Mouse (Mus musculus) lung, adult 2 months (tissue): ENCODE measurements around the gene Cyp2j8. TPM values are rescaled to one million over a fixed set of nuclear protein-coding genes. Genes with fewer than 3 reads are reported as not detected.
A peak's percentile ranks its signal among the peaks of the same experiment; 100 is the strongest.
"Not testable (repeated sequence)": the region's sequence is repeated elsewhere in the genome, so short reads cannot be mapped to it uniquely, and the experiment has no call there.

Experiments
- DNase-seq: peaks from one replicate; pipeline ENCODE4 v3.0.0; 2022
- H3K4me1 ChIP-seq: fragments of 200-500 bp; 2 replicates; pipeline ENCODE4 v1.6.1; 2011; ENCODE audit warnings: low read length; ENCODE audit not compliant: control insufficient read depth, insufficient read depth
- H3K4me3 ChIP-seq: fragments of 200-500 bp; replicated peaks from 2 replicates; pipeline ENCODE3; 2011; ENCODE audit warnings: low read depth, mild to moderate bottlenecking, control low read depth, low read length; ENCODE audit errors: extremely low read depth
- CTCF ChIP-seq: fragments of 200-500 bp; IDR thresholded peaks from 2 replicates; pipeline ENCODE4 v1.5.1; 2011; ENCODE audit warnings: mild to moderate bottlenecking, low read length, control low read depth; ENCODE audit not compliant: insufficient read depth
- POLR2A ChIP-seq: fragments of 200-500 bp; IDR thresholded peaks from 2 replicates; pipeline ENCODE4 v1.6.1; 2011; ENCODE audit warnings: low read depth, mild to moderate bottlenecking, control low read depth, low read length, borderline replicate concordance; ENCODE audit errors: extremely low read depth
- WGBS: fragments of 180-500 bp; shearing (Covaris S2); methylation state at CpG from one replicate; pipeline ENCODE4 v1.1.7; 2018; 5-methylcytosine and 5-hydroxymethylcytosine counted together
- polyA plus RNA-seq: library from polyadenylated mRNA; depleted of rRNA; stranded (reverse); fragments of >200 nt; gene quantifications from 2 replicates; pipeline ENCODE4 v1.2.3, GENCODE M21; 2012; rRNA removed

The Cyp2j8 gene
- polyA plus RNA-seq = not detected in 2 replicates

GRCm38 (mm10) chr4:96507286-96507685 lies at the start of gene Cyp2j8:
TSS of gene Cyp2j8 (minus strand) at chr4:96507386.
- DNase-seq = no peak
- no peak for TF ChIP-seq CTCF
- TF ChIP-seq POLR2A = no peak
- Histone ChIP-seq H3K4me1 (no peaks in the 10 kb centered on the region), H3K4me3 (no peak within 1 kb of the TSS)
- WGBS = 66% methylated on average over 1 of the region's 1 CpGs

DNA sequence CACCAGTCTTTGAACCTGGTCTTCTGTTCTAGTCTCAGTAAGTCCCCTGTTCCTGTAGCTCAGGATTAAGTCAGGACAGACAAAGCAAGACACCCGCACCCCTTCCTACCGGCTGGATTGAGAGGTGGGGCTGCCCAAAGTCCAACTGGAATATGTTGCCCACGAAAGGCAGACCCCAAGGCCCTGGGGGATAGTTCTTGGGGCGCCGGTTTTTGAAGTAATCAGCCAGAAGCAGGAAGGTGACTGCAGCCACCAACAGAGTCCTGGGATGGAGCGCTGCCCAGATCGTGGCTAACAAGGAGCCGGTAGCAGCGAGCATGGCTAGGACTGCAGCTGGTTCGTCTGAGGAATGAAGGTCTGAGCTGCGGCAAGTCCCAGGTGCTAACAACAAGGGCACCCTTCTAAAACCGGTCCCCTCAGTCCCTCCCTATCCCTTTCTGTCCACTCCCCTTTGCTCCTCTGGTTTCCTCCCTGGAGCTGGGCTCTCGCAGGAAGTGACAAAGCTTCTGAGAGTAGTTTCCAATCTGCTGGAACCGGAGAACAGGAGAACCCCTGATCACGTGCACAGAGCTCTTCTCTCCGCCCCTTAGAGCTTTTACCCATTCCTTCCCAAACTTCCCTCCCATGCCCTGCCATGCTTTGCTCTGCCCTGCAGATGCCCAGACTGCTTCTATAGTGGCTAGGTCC lies 46.1 kb upstream of the Cyp2j8 start, which contains the start of gene Cyp2j6:
Gene Cyp2j6, minus strand, starts transcription at position 529 of the 687 bp plus-strand sequence.
- TF ChIP-seq POLR2A (peak; percentile 77; the same call in 1 of the 2 replicates), CTCF (no peak)
- 3% methylated on average over 16 of the region's 16 CpGs for WGBS
- DNase-seq = peak; percentile 27
- peak within 1 kb of the TSS; percentile 96 for H3K4me3 ChIP-seq
- H3K4me1 ChIP-seq = peaks cover 2% of the 10 kb centered on the region; the same call in 1 of the 2 replicates

- Histone ChIP-seq H3K4me3 (no peak overlapping the region), H3K4me1 (peaks cover 2% of the 10 kb centered on the region; the same call in 1 of the 2 replicates)
- DNase-seq = no peak
- 72% methylated on average over 3 of the region's 3 CpGs for WGBS
- TF ChIP-seq CTCF (no peak), POLR2A (no peak)
These were observed 44.4 kb upstream of the Cyp2j8 start for GRCm38 (mm10) chr4:96551619-96552018.

DNA sequence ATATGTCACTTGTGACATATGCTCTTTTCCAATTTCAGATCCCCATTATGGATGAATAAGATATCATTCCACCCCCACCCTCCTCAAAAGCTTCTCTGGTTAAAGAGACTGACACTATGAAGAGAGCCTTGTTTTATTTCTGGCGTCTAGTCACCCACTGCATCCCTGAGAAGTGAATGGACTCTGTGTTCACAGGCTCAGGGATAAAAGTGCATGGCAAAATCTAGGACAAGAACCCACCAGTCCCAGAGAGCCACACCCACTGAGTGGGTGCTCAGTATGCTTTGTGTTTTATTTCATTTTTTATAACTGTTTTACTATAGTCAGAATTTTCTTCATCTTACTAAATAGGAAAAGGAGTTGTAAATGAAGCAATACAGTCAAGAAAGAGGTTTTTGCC lies 38.8 kb upstream of the Cyp2j8 start:
- WGBS = 75% methylated on average over 1 of the region's 1 CpGs
- Histone ChIP-seq H3K4me1 (no peaks in the 10 kb centered on the region), H3K4me3 (no peak overlapping the region)
- no peak for DNase-seq
- no peak for TF ChIP-seq CTCF
- no peak for TF ChIP-seq POLR2A

DNA sequence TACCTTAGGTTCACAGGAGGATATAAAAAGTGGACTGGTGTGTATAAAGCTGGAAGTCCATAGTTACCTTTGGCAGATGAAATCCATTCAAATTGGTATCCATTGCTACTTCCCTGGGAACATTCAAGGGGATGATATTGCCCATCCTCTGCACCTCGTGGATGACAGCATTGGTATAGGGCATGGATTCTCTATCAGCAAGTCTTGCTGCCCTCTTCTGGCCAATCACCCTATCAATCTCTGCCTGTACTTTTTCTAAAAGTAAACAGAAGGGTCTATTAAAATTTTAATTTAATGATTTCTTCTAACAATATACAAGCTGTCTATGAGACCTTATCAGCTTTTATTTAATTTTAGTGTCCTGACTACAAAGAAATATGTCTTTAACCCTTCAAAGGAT lies 18.6 kb upstream of the Cyp2j8 start:
- Histone ChIP-seq H3K4me1 (no peaks in the 10 kb centered on the region), H3K4me3 (no peak overlapping the region)
- TF ChIP-seq CTCF (no peak), POLR2A (no peak)
- 24% methylated on average over 1 of the region's 1 CpGs for WGBS
- DNase-seq = no peak

DNA sequence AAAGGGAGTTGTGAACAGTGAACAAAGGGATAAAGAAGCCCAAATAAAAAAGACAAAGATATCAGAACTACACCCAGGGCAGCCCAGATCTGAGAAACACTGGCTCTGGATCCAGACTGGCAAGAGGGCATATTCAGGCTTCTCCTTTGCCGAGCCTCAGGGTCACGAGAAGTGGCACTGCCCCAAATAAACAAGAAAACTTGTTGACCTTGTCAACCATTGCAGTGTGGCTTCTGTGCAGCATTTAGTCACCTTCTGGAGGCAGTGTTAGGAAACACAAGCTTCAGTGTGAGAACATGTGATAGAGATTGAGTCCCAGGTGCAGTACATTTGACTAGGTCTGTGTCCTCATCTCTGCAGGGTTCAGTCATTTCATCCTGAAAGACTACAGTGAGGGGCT lies 15.1 kb upstream of the Cyp2j8 start:
- DNase-seq = no peak
- Histone ChIP-seq H3K4me3 (no peak overlapping the region), H3K4me1 (no peaks in the 10 kb centered on the region)
- no peak for TF ChIP-seq CTCF
- no peak for TF ChIP-seq POLR2A
- WGBS = 71% methylated on average over 2 of the region's 2 CpGs

- 69% methylated on average over 3 of the region's 3 CpGs for WGBS
- DNase-seq = no peak
- H3K4me1 ChIP-seq = no peaks in the 10 kb centered on the region
- no peak for TF ChIP-seq POLR2A
- TF ChIP-seq CTCF = no peak
- no peak overlapping the region for H3K4me3 ChIP-seq
These were observed 2.9 kb upstream of the Cyp2j8 start for GRCm38 (mm10) chr4:96510083-96510482.

- WGBS = 84% methylated on average over 30 of the region's 30 CpGs
- H3K4me1 ChIP-seq = not testable (repeated sequence)
These were observed 43.7 kb downstream of the Cyp2j8 start for GRCm38 (mm10) chr4:96463311-96464060.

More at GRCm38 (mm10) chr4:96463311-96464060, 43.7 kb downstream of the Cyp2j8 start:
- H3K4me3 ChIP-seq, DNase-seq: not testable (repeated sequence)

Other genes with a start within 250 kb of the Cyp2j8 start
- gene Cyp2j11, start 158.7 kb downstream of the Cyp2j8 start, polyA plus RNA-seq = not detected in 2 replicates
- 3.0 and 3.8 TPM in 2 replicates for gene Cyp2j6, start 46.3 kb upstream of the Cyp2j8 start, polyA plus RNA-seq
- 5.0 and 7.2 TPM in 2 replicates for gene Cyp2j9, start 84.2 kb upstream of the Cyp2j8 start, polyA plus RNA-seq
- gene Cyp2j5, start 156.8 kb upstream of the Cyp2j8 start, polyA plus RNA-seq = 0.08 TPM in 1 of 2 replicates, not detected in the other